Mouse (Mus musculus) liver, embryonic 12.5 days (tissue): ENCODE measurements around the gene Cabp2. TPM values are rescaled to one million over a fixed set of nuclear protein-coding genes. Genes with fewer than 3 reads are reported as not detected.
"Not testable (repeated sequence)": the region's sequence is repeated elsewhere in the genome, so short reads cannot be mapped to it uniquely, and the experiment has no call there.

Experiments
- ATAC-seq: fragments of 200-750 bp; cut with Nextera tagmentation; 2 replicates; pipeline ENCODE4 v1.8.0; 2017; ENCODE audit warnings: moderate number of reproducible peaks, mild to moderate bottlenecking, moderate library complexity
- H3K27ac ChIP-seq: fragments of 300-500 bp; sonication (generic); 2 replicates; pipeline ENCODE4 v1.5.1; 2016; ENCODE audit warnings: mild to moderate bottlenecking
- H3K27me3 ChIP-seq: fragments of 300-500 bp; sonication (generic); replicated peaks from 2 replicates; pipeline ENCODE4 v1.6.1; 2016; ENCODE audit warnings: mild to moderate bottlenecking, moderate library complexity
- H3K36me3 ChIP-seq: fragments of 300-500 bp; sonication (generic); 2 replicates; pipeline ENCODE4 v1.6.1; 2016; ENCODE audit warnings: mild to moderate bottlenecking, moderate library complexity
- H3K4me1 ChIP-seq: fragments of 300-500 bp; sonication (generic); 2 replicates; pipeline ENCODE4 v1.6.1; 2016
- H3K4me2 ChIP-seq: fragments of 300-500 bp; sonication (generic); 2 replicates; pipeline ENCODE4 v1.6.1; 2016; ENCODE audit warnings: mild to moderate bottlenecking, moderate library complexity
- H3K4me3 ChIP-seq: fragments of 300-500 bp; sonication (generic); 2 replicates; pipeline ENCODE4 v1.5.1; 2016; ENCODE audit warnings: mild to moderate bottlenecking, moderate library complexity
- H3K9ac ChIP-seq: fragments of 300-500 bp; sonication (generic); 2 replicates; pipeline ENCODE4 v1.6.1; 2016; ENCODE audit warnings: mild to moderate bottlenecking, moderate library complexity
- H3K9me3 ChIP-seq: fragments of 300-500 bp; sonication (generic); replicated peaks from 2 replicates; pipeline ENCODE4 v1.6.1; 2016; ENCODE audit warnings: mild to moderate bottlenecking, moderate library complexity
- WGBS: fragments of 180-500 bp; shearing (Covaris S2); methylation state at CpG from one replicate; pipeline ENCODE4 v1.1.7; 2016; ENCODE audit not compliant: insufficient replicate concordance; 5-methylcytosine and 5-hydroxymethylcytosine counted together
- polyA plus RNA-seq: library from polyadenylated mRNA; unstranded; fragments of >200 nt; fragmentation: Nextera tagmentation; extraction: Ambion mirVana; gene quantifications from 2 replicates; pipeline ENCODE4 v1.2.1, GENCODE M21; 2016

The Cabp2 gene
- polyA plus RNA-seq, 1 experiment from 2014 or later = 0.37 TPM

GRCm38 (mm10) chr19:4057389-4057788 is 24.0 kb upstream of the Cabp2 start:
- ATAC-seq = no peak
- 0 out of 2 replicates have a peak overlapping the region, but pooled peaks have one; percentile 84 for H3K27ac ChIP-seq
- H3K4me2 ChIP-seq = no peak overlapping the region

GRCm38 (mm10) chr19:4057962-4058361 is 23.4 kb upstream of the Cabp2 start:
- H3K27ac ChIP-seq = peak overlapping the region; percentile 84
- H3K4me2 ChIP-seq = peak overlapping the region; percentile 73
- no peak overlapping the region for H3K4me3 ChIP-seq
- no peaks in the 10 kb centered on the region for H3K9me3 ChIP-seq
- H3K27me3 ChIP-seq = no peaks in the 10 kb centered on the region
- no peak for ATAC-seq
- 77% methylated on average over 7 of the region's 7 CpGs for WGBS
- 0 out of 2 replicates have a peak, but pooled peaks cover 2% of the 10 kb centered on the region for H3K36me3 ChIP-seq
- H3K9ac ChIP-seq = no peak overlapping the region
- H3K4me1 ChIP-seq = peaks cover 52% of the 10 kb centered on the region

More at GRCm38 (mm10) chr19:4057389-4057788, 24.0 kb upstream of the Cabp2 start:
- H3K9me3 ChIP-seq = no peaks in the 10 kb centered on the region
- H3K27me3 ChIP-seq = no peaks in the 10 kb centered on the region
- 80% methylated on average over 13 of the region's 13 CpGs for WGBS
- peaks cover 52% of the 10 kb centered on the region for H3K4me1 ChIP-seq
- no peak overlapping the region for H3K4me3 ChIP-seq
- H3K36me3 ChIP-seq = 0 out of 2 replicates have a peak, but pooled peaks cover 2% of the 10 kb centered on the region
- no peak overlapping the region for H3K9ac ChIP-seq

- peaks cover 52% of the 10 kb centered on the region for H3K4me1 ChIP-seq
- peak overlapping the region; percentile 66 for H3K9ac ChIP-seq
- H3K4me3 ChIP-seq = peak overlapping the region; percentile 40
These were observed 22.8 kb upstream of the Cabp2 start for GRCm38 (mm10) chr19:4058581-4058980.

DNA sequence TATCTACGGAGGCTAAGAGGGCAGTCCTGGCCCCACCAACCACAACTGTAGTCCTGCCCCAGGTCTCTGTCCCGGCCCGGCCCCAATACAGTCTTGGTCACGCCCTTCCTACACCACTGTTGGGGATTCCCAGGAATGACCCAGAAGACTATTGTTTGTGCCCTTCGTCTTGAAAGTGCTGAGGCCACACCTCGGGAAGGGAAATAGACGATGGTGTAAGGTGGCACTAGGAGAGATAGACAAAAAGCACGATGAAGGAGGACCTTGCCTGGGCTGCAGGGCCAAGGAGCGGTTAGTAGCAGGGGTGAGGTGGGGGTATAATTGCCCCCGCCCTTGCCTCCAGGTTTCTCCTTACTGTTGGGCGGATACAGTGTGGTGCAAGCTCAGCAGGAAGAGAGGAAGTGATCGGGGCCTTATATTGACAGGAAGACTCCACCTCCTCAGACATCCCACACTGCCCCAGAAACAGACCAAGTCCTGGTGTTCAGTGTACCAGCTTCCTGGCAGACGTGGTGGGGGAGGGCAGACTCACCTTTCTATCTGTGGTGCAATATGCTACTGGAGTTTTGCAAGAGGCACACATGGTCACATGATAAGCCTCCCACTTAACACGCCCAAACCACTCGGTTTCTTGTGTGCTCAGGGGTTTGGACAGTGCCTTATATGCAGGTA is 22.2 kb upstream of the Cabp2 start, which contains the start of gene Gstp3:
Gene Gstp3 (minus strand): TSS at position 501 of the 672 bp plus-strand sequence.
- Histone ChIP-seq H3K4me1 (peaks cover 55% of the 10 kb centered on the region), H3K9ac (peak within 1 kb of the TSS; percentile 66)

More at GRCm38 (mm10) chr19:4058581-4058980, 22.8 kb upstream of the Cabp2 start:
- H3K27ac ChIP-seq = peak overlapping the region; percentile 84
- H3K4me2 ChIP-seq = peak overlapping the region; percentile 73
- WGBS = 87% methylated on average over 5 of the region's 5 CpGs
- H3K27me3 ChIP-seq = no peaks in the 10 kb centered on the region
- 0 out of 2 replicates have a peak, but pooled peaks cover 2% of the 10 kb centered on the region for H3K36me3 ChIP-seq
- H3K9me3 ChIP-seq = no peaks in the 10 kb centered on the region
- no peak for ATAC-seq

DNA sequence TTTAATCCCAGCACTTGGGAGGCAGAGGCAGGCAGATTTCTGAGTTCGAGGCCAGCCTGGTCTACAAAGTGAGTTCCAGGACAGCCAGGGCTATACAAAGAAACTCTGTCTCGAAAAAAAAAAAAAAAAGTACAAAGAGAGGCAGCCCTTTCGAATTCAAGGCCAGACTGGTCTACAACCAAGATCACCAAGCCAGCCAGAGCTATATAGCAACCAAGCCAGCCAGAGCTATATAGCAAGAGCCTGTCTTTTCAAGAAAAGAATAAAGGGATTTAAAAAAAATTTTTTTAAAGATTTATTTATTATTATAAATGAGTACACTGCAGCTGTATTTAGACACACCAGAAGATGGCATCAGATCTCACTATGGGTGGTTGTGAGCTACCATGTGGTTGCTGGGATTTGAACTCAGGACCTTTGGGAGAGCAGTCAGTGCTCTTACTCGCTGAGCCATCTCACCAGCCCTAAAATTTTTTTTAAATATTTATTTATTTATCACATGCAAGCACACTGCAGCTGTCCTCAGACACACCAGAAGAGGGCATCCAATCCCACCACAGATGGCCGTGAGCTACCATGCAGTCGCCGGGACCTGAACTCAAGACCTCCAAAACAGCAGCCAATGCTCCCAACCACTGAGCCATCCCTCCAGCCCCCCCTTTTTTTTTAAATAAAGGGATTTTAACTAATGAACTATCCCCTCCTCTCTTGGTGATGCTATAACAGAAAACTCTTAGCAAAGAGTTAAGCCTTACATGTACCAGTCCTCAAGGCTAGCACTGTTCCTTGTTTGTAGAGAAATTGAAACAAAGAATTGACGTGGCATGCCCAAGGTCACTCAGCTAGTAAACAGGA is 21.1 kb upstream of the Cabp2 start:
- H3K9me3 ChIP-seq, H3K4me2 ChIP-seq, H3K9ac ChIP-seq, ATAC-seq, H3K36me3 ChIP-seq, H3K27me3 ChIP-seq, H3K4me3 ChIP-seq: not testable (repeated sequence)
- peak overlapping the region; percentile 84 for H3K27ac ChIP-seq
- 80% methylated on average over 8 of the region's 8 CpGs for WGBS
- peaks cover 56% of the 10 kb centered on the region for H3K4me1 ChIP-seq

More for the DNA sequence above, 22.2 kb upstream of the Cabp2 start, which contains the start of gene Gstp3:
- ATAC-seq = peak; percentile 92
- Histone ChIP-seq H3K27me3 (no peaks in the 10 kb centered on the region), H3K36me3 (0 out of 2 replicates have a peak, but pooled peaks cover 2% of the 10 kb centered on the region), H3K4me3 (peak within 1 kb of the TSS; percentile 40), H3K9me3 (no peaks in the 10 kb centered on the region), H3K4me2 (peak within 1 kb of the TSS; percentile 73), H3K27ac (peak within 1 kb of the TSS; percentile 84)
- 22% methylated on average over 15 of the region's 15 CpGs for WGBS

- Histone ChIP-seq H3K9ac (no peak overlapping the region), H3K27ac (peak overlapping the region; percentile 64; the same call in 1 of the 2 replicates), H3K4me1 (peaks cover 49% of the 10 kb centered on the region), H3K36me3 (0 out of 2 replicates have a peak, but pooled peaks cover 2% of the 10 kb centered on the region), H3K9me3 (no peaks in the 10 kb centered on the region), H3K4me3 (no peak overlapping the region), H3K27me3 (no peaks in the 10 kb centered on the region), H3K4me2 (no peak overlapping the region)
- WGBS = 68% methylated on average over 6 of the region's 6 CpGs
- no peak for ATAC-seq
These were observed 20.4 kb upstream of the Cabp2 start for GRCm38 (mm10) chr19:4060899-4061465.

- not testable (repeated sequence) for H3K4me2 ChIP-seq, H3K36me3 ChIP-seq, ATAC-seq, H3K4me3 ChIP-seq, H3K9ac ChIP-seq, H3K9me3 ChIP-seq, H3K27me3 ChIP-seq, H3K27ac ChIP-seq
- peaks cover 34% of the 10 kb centered on the region for H3K4me1 ChIP-seq
- WGBS = 43% methylated on average over 4 of the region's 4 CpGs
These were observed 18.0 kb upstream of the Cabp2 start for GRCm38 (mm10) chr19:4063357-4063756.

DNA sequence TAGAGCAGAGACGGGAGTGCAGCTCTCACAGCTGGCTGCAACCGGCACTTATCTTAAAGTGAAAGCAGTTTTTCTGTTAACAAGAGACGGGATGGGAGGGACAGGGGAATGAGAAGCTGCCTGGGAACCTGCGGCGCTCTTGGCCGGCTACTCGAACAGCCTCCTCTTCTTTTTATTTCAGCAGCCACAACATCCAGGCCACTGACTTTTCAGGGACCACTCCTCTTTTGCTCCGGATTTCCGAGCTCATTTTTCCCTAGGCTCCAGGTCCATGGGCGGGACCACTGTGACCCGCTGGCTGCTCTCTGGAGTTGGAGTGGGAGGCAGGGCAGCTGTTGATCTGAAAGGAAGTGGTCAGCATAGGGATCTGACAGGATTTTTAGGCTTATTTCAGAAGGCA is 16.9 kb upstream of the Cabp2 start:
- H3K4me2 ChIP-seq, H3K4me3 ChIP-seq, H3K36me3 ChIP-seq, H3K9ac ChIP-seq, ATAC-seq, H3K27ac ChIP-seq, H3K9me3 ChIP-seq: not testable (repeated sequence)
- H3K4me1 ChIP-seq = peaks cover 23% of the 10 kb centered on the region
- WGBS = 19% methylated on average over 7 of the region's 11 CpGs
- 0 out of 2 replicates have a peak, but pooled peaks cover 11% of the 10 kb centered on the region for H3K27me3 ChIP-seq

DNA sequence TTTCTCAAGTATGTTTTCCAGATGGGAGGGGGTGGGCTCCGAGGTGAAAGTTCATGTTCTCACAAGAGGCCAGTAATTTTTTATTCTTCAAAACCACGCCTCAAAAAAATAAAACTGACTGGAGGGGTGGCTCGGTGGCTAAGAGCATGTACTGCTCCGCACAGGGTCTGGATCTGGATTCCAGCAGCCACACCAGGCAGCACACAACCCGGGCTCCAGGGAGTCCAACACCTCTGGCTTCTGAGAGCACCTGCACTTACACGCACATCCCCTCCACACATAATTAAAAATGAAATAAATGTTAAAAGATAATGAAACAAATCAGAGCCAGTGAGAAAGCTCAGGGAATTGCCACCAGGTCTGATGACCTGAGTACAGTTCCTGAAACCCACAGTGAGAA is 15.1 kb upstream of the Cabp2 start:
- 65% methylated on average over 6 of the region's 6 CpGs for WGBS
- no peak for ATAC-seq
- Histone ChIP-seq H3K9ac (no peak overlapping the region), H3K36me3 (no peaks in the 10 kb centered on the region), H3K4me1 (peaks cover 20% of the 10 kb centered on the region), H3K27ac (no peak overlapping the region), H3K4me3 (no peak overlapping the region), H3K27me3 (peaks cover 16% of the 10 kb centered on the region; the same call in 1 of the 2 replicates), H3K9me3 (no peaks in the 10 kb centered on the region), H3K4me2 (no peak overlapping the region)

- Histone ChIP-seq H3K9me3 (no peaks in the 10 kb centered on the region), H3K36me3 (no peaks in the 10 kb centered on the region), H3K27ac (peak overlapping the region; percentile 39; the same call in 1 of the 2 replicates), H3K4me3 (no peak overlapping the region), H3K27me3 (peaks cover 16% of the 10 kb centered on the region; the same call in 1 of the 2 replicates), H3K9ac (no peak overlapping the region), H3K4me2 (no peak overlapping the region), H3K4me1 (peaks cover 22% of the 10 kb centered on the region)
- ATAC-seq = peak; percentile 32; the same call in 1 of the 2 replicates
These were observed 14.5 kb upstream of the Cabp2 start for GRCm38 (mm10) chr19:4066877-4067276.

GRCm38 (mm10) chr19:4068242-4068641 is 13.1 kb upstream of the Cabp2 start:
- not testable (repeated sequence) for ATAC-seq, H3K9me3 ChIP-seq, H3K4me3 ChIP-seq, H3K36me3 ChIP-seq, H3K4me2 ChIP-seq, H3K9ac ChIP-seq
- Histone ChIP-seq H3K4me1 (peaks cover 22% of the 10 kb centered on the region), H3K27me3 (peaks cover 16% of the 10 kb centered on the region; the same call in 1 of the 2 replicates), H3K27ac (peak overlapping the region; percentile 62; the same call in 1 of the 2 replicates)
- WGBS = 74% methylated on average over 2 of the region's 2 CpGs
